Mouse (Mus musculus) layer of hippocampus, adult 9-10 months (tissue): ENCODE results near the gene Slc30a3.

Source experiments
- DNase-seq: peaks from one replicate; pipeline ENCODE4 v3.0.0; 2022; ENCODE audit warnings: low spot score

Slc30a3 gene

GRCm38 (mm10) chr5:31108000-31108490 is at the start of gene Slc30a3:
TSS of gene Slc30a3 (minus strand) at chr5:31108237.
- no peak for DNase-seq

GRCm38 (mm10) chr5:31154152-31154553 is 46.1 kb upstream of the Slc30a3 start, which contains the start of gene Mpv17:
TSS of gene Mpv17 (minus strand) at chr5:31154251.
- DNase-seq, result peak; percentile 66

GRCm38 (mm10) chr5:31153516-31154151 is 45.6 kb upstream of the Slc30a3 start:
- no peak for DNase-seq

- no peak for DNase-seq
Observed at GRCm38 (mm10) chr5:31151746-31152145, 43.7 kb upstream of the Slc30a3 start.

GRCm38 (mm10) chr5:31149781-31150180 is 41.7 kb upstream of the Slc30a3 start:
- no peak for DNase-seq

GRCm38 (mm10) chr5:31138968-31139425 is 31.0 kb upstream of the Slc30a3 start:
- DNase-seq, result no peak

- DNase-seq, result no peak
Observed at GRCm38 (mm10) chr5:31138241-31138967, 30.4 kb upstream of the Slc30a3 start, which contains the start of gene Ucn. TSS of gene Ucn (minus strand) at chr5:31138829.

GRCm38 (mm10) chr5:31137658-31138057 is 29.6 kb upstream of the Slc30a3 start:
- no peak for DNase-seq

- no peak for DNase-seq
Observed at GRCm38 (mm10) chr5:31136730-31137424, 28.8 kb upstream of the Slc30a3 start.

GRCm38 (mm10) chr5:31126050-31126449 is 18.0 kb upstream of the Slc30a3 start:
- no peak for DNase-seq

GRCm38 (mm10) chr5:31123481-31123880 is 15.4 kb upstream of the Slc30a3 start:
- DNase-seq, result no peak

- no peak for DNase-seq
Observed at GRCm38 (mm10) chr5:31121111-31121510, 13.1 kb upstream of the Slc30a3 start.

- DNase-seq, result no peak
Observed at GRCm38 (mm10) chr5:31116912-31117311, 8.9 kb upstream of the Slc30a3 start.

GRCm38 (mm10) chr5:31116354-31116753 is 8.3 kb upstream of the Slc30a3 start, which contains the start of gene Trim54:
TSS of gene Trim54 (plus strand) at chr5:31116712.
- DNase-seq, result no peak

GRCm38 (mm10) chr5:31110781-31111180 is 2.7 kb upstream of the Slc30a3 start:
- no peak for DNase-seq

- no peak for DNase-seq
Observed at GRCm38 (mm10) chr5:31105814-31106335, 2.2 kb downstream of the Slc30a3 start, which contains the start of gene Dnajc5g. TSS of gene Dnajc5g (plus strand) at chr5:31106285.

- no peak for DNase-seq
Observed at GRCm38 (mm10) chr5:31095711-31096480, 12.1 kb downstream of the Slc30a3 start.

GRCm38 (mm10) chr5:31094799-31095691 is 13.0 kb downstream of the Slc30a3 start:
- no peak for DNase-seq

- no peak for DNase-seq
Observed at GRCm38 (mm10) chr5:31094100-31094798, 13.8 kb downstream of the Slc30a3 start.
